Mouse (Mus musculus) right cerebral cortex, postnatal 10 days (tissue): ENCODE results near the gene Pkp1.

Experiments
- DNase-seq, 2 experiments: peaks; one replicate each; pipeline ENCODE4 v3.0.0; 2021; ENCODE audit warnings: low spot score in 2 of 2

Gene Pkp1

GRCm38 (mm10) chr1:135857137-135857775 is 61.8 kb downstream of the Pkp1 start:
- DNase-seq: no peak

GRCm38 (mm10) chr1:135856070-135856469 is 62.9 kb downstream of the Pkp1 start:
- no peak for DNase-seq

GRCm38 (mm10) chr1:135855344-135855687 is 63.7 kb downstream of the Pkp1 start:
- DNase-seq: no peak

GRCm38 (mm10) chr1:135854591-135855343 is 64.2 kb downstream of the Pkp1 start:
- no peak for DNase-seq

GRCm38 (mm10) chr1:135853200-135853599 is 65.8 kb downstream of the Pkp1 start:
- no peak for DNase-seq

- DNase-seq: peak; percentile 31 to 48
These were observed 66.8 kb downstream of the Pkp1 start for GRCm38 (mm10) chr1:135852044-135852756.

GRCm38 (mm10) chr1:135850722-135851512 is 68.1 kb downstream of the Pkp1 start:
- DNase-seq: peak; percentile 42 to 56

- no peak for DNase-seq
These were observed 71.2 kb downstream of the Pkp1 start for GRCm38 (mm10) chr1:135847611-135848351.

- DNase-seq: no peak
These were observed 71.9 kb downstream of the Pkp1 start for GRCm38 (mm10) chr1:135847139-135847562.

GRCm38 (mm10) chr1:135846632-135847031 is 72.4 kb downstream of the Pkp1 start:
- no peak for DNase-seq

- DNase-seq: no peak
These were observed 74.5 kb downstream of the Pkp1 start for GRCm38 (mm10) chr1:135844481-135844880.

GRCm38 (mm10) chr1:135843519-135844262 is 75.3 kb downstream of the Pkp1 start:
- DNase-seq: no peak

- DNase-seq: no peak
These were observed 78.2 kb downstream of the Pkp1 start for GRCm38 (mm10) chr1:135840675-135841395.

- no peak for DNase-seq
These were observed 79.9 kb downstream of the Pkp1 start for GRCm38 (mm10) chr1:135839065-135839464.

GRCm38 (mm10) chr1:135838626-135839025 is 80.4 kb downstream of the Pkp1 start:
- no peak for DNase-seq

- DNase-seq: no peak
These were observed 83.1 kb downstream of the Pkp1 start, which contains the start of gene Tnnt2 for GRCm38 (mm10) chr1:135835716-135836483. TSS of gene Tnnt2 (plus strand) at chr1:135836354.

- DNase-seq: no peak
These were observed 84.0 kb downstream of the Pkp1 start for GRCm38 (mm10) chr1:135834983-135835382.

GRCm38 (mm10) chr1:135834206-135834859 is 84.7 kb downstream of the Pkp1 start:
- DNase-seq: no peak
